Comparison of ENCODE assay signal across 7 mouse cellular contexts in genomic region chr14:76623371-76623988, GRCm38 (mm10).
A peak's percentile ranks its signal among the peaks of the same experiment; 100 is the strongest.
DNase-seq lines count a peak whose midpoint lies in the region; ATAC-seq lines count a peak whose summit lies in the region.

No protein-coding gene starts in this region.

- H3K4me3 ChIP-seq in brown adipose tissue, adult 24 weeks (ENCODE audit: insufficient read depth, low read depth, low read length): no peak overlapping the region
- H3K4me3 ChIP-seq in hindbrain, embryonic 14.5 days (replicated peaks; ENCODE audit: low read length): no peak overlapping the region

- intact Hi-C loops in left cerebral cortex, postnatal 25 days (cut with DNase I): loop anchor here (10.0 kb wide), 1 partner anchor 251 kb away; no protein-coding TSS in a partner anchor

- H3K27me3 ChIP-seq in hindbrain, embryonic 14.5 days (ENCODE audit: control insufficient read depth, insufficient read depth, low read length): no peaks in the 10 kb centered on the region

- 0 out of 2 replicates have a peak overlapping the region, but pooled peaks have one; percentile 6 for H3K4me2 ChIP-seq in hindbrain, embryonic 14.5 days (replicated peaks)

- H3K9ac ChIP-seq in hindbrain, embryonic 14.5 days: no peak overlapping the region

- no peaks in the 10 kb centered on the region for H3K36me3 ChIP-seq in hindbrain, embryonic 14.5 days (replicated peaks; ENCODE audit: control insufficient read depth, insufficient read depth)

- DNase-seq in CD4-positive helper T cell, adult 2 months (ENCODE audit: low read depth, low spot score): peak; percentile 8
- DNase-seq in hindbrain, embryonic 14.5 days (ENCODE audit: low spot score): no peak
- DNase-seq in lung, postnatal 4 days: peak; percentile 46 to 57
- DNase-seq in left cerebral cortex, postnatal 25 days (ENCODE audit: low spot score in 2 of 2): no peak
- no peak for DNase-seq in T-cell, adult 2 months (ENCODE audit: low spot score)

- 0 out of 2 replicates have a peak overlapping the region, but pooled peaks have one; percentile 20 for H3K27ac ChIP-seq in brown adipose tissue, adult 24 weeks (replicated peaks; ENCODE audit: low read depth, low read length)
- peak overlapping the region; percentile 34 for H3K27ac ChIP-seq in hindbrain, embryonic 14.5 days

- ATAC-seq in hindbrain, embryonic 14.5 days (ENCODE audit: low FRiP score): no peak
- no peak for ATAC-seq in activated CD4-positive, CD25-positive, alpha-beta regulatory T cell, adult 4 months

- 31% methylated on average over 10 of the region's 10 CpGs for WGBS in hindbrain, embryonic 14.5 days

- H3K9me3 ChIP-seq in hindbrain, embryonic 14.5 days (ENCODE audit: control insufficient read depth, low read length): no peaks in the 10 kb centered on the region

- peaks cover 2% of the 10 kb centered on the region; the same call in 1 of the 2 replicates for H3K4me1 ChIP-seq in brown adipose tissue, adult 24 weeks (ENCODE audit: control insufficient read depth, insufficient read depth, insufficient read length, low read length)
- H3K4me1 ChIP-seq in hindbrain, embryonic 14.5 days (replicated peaks; ENCODE audit: control insufficient read depth, insufficient read depth, low read length): peaks cover 35% of the 10 kb centered on the region

Comparison
In these comparisons a context has a peak if more than half of its experiments do, and no peak if none do; other contexts are left out.
1. DNase-seq: peak in CD4-positive helper T cell, adult 2 months (single experiment) and lung, postnatal 4 days (2 of 2); none in hindbrain, embryonic 14.5 days (single experiment), left cerebral cortex, postnatal 25 days (0 of 2) and T-cell, adult 2 months (single experiment).